Mouse (Mus musculus): ENCODE data around the gene Zfp473.
"Not testable (repeated sequence)": the region's sequence is repeated elsewhere in the genome, so short reads cannot be mapped to it uniquely, and the experiment has no call there.

Zfp473 gene

DNA sequence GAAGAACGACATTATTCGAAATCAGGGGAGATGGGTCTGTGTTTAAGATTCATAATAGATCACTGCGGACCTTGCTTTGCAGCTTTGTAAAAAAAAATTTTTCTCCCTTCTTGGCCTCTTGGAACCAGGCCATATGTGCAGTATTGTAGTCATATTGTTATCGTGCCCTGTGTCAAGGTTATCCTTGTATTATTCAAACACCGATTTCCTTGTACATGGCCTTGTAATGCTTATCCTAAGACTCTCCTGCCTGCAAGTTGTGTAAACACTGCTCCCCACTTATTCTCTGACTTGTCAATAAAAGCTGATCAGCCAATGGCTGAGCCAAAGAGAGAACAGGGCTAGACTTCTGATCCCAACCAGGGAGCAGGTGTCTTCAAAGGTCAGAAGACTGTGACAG, 28.8 kb downstream of the Zfp473 start:
- DNase-seq (ENCODE audit: low spot score in 2 of 2), result no peak

DNA sequence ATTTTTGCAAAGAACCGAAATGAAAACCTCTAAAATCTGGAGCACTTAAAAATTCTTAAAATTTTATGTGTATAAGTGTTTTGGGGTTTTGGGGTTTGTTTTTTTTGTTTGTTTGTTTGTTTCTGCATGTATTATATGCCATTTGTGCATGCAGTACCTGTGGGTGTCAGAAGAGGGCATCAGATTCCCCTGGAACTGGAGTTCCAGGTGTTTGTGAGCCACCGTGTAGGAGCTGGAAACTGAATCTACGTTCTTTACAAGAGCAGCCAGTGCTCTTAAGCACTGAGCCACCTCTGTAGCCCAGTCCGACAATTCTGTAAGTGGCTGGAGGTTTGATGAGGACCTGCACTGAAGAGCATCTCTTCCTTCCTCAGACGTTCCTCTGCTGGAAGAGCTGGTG, 41.0 kb downstream of the Zfp473 start:
- no peak for DNase-seq (ENCODE audit: low spot score in 2 of 2)

DNA sequence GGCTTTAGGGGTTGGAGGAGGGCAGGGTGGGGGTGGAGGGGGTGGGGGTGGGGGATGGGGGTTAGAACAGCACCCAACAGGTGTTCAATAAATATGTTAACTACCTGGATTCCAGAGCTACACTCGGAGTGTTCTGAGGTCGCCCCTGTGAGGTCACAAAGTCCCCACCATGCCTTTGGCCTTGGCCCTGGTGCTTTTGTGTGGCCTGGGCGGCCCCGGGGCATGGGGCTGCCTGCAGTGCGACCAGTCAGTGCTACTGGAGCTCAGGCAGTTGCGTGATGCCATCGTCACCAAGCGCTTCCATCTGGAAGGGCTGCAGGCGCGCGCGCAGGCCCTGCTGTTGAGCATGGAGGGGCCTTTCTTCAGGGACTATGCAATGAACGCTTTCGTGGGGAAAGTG, 42.3 kb downstream of the Zfp473 start, which contains the start of gene Izumo2:
TSS of gene Izumo2 (plus strand) at position 169 of the 400 bp plus-strand sequence.
- no peak for DNase-seq (ENCODE audit: low spot score in 2 of 2)

DNA sequence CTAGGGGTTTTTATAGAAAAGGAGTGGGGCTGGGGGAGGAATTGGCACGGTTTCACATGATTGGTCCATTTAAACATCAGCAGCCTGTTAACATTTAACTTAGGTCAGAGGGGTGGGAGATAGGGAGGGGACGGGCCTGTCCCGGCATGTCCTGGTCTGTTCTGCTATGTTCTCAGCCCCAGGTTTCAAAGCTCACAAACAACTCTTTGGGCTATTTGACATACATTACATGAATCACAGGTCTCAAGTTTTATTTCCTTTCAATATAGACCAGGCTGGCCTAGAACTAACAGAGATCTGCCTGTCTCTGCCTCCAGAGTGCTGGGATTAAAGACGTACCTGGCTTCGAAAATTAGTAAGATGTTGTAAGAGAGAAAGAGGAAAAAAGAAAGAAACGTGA, 42.8 kb downstream of the Zfp473 start:
- not testable (repeated sequence) for DNase-seq (ENCODE audit: low spot score in 2 of 2)

DNA sequence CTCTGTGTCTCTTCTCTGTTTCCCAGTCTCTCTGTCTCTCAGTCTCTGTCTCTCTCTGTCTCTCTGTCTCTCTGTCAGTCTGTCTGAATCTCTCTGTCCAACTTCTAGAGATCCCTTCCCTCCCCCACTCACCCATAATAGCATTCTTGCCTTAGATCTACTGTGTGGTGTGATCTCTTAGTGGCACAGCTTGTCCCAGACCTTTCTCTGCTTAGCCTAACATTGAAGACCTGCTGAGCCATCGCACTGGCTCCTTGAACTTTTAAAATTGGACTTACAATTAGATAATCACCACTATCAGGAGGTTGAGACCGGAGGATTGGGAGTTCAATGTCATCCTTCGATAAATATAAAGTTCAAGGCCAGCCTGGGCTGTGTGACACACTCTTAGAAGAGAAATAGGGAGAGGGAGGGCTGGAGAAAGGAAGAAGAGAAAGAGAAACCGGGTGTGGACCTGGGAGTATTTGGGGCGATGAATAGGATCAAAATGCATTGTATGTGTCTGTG, 43.6 kb downstream of the Zfp473 start:
- DNase-seq (ENCODE audit: low spot score in 2 of 2), result no peak

DNA sequence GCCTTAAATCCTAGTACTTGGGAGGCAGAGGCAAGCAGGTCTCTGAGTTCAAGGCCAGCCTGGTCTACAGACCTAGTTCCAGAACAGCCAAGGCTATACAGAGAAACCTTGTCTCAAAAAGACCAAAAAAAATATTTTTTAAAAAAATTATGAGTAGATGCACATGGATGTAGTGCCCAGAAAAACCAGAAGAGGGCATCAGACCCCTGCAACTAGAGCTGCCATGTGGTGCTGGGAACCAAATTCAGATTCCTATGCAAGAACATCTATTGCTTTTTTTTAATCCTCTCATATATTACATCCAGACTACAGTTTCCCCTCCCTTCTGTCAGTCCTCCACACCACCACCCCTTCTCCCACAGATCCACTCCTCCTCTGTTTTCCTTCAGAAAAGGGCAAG, 44.5 kb downstream of the Zfp473 start:
- DNase-seq (ENCODE audit: low spot score in 2 of 2), result no peak

DNA sequence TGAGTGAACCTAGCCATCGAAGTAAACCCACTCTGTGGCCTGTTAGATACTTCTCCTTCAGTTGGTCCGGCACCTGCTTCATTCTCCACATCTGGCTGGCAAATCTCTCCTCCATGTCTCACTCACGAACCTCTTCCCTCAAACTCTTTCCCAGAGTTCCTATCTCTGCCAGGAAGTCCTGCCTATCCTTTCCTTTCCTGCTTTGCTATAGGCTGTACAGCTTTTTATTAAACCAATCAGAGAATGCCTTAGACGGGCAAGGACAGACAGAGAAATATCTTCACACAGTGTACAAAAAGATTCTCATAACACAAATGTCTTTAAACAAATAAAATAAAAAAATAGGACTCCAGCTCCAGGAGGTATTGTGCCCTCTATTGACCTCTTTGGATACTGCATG, 45.8 kb downstream of the Zfp473 start:
- no peak for DNase-seq (ENCODE audit: low spot score in 2 of 2)

DNA sequence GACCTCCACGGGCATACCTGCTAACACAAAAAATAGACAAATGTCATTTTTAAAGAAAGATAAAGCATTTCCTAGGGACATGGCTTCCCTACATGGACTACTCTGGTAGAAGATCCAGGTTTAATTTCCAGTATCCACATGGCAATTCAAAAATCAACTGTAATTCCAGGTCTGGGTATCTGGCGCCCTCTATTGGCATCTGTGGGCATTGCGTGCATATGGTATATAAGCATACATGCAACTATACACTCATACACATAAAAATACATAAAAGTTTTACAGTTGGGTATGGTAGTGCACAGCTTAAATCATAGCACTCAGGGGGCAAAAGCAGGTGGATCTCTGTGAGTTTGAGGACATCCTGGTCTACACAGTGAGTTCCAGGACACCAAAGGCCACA, 46.5 kb downstream of the Zfp473 start:
- no peak for DNase-seq (ENCODE audit: low spot score in 2 of 2)

DNA sequence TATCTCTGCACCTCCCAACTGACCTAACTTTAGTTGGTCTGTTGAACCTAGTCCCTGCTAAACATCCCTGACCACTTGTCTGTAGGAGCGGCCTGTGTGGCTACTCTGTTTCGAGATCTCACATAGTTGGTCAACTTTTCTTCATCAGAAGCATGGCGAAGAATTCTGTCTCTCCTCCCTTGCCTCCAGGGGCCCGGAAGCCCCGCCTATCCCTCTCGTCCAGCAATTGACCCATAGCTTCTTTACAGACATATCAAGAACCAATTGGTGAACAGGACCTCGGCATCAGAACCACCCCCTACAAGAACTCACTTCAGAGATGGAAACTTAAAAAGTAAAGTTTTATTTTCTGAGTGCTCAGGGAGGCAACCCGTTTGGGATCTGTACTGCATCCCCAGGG, 47.9 kb downstream of the Zfp473 start:
- DNase-seq (ENCODE audit: low spot score in 2 of 2), result no peak

DNA sequence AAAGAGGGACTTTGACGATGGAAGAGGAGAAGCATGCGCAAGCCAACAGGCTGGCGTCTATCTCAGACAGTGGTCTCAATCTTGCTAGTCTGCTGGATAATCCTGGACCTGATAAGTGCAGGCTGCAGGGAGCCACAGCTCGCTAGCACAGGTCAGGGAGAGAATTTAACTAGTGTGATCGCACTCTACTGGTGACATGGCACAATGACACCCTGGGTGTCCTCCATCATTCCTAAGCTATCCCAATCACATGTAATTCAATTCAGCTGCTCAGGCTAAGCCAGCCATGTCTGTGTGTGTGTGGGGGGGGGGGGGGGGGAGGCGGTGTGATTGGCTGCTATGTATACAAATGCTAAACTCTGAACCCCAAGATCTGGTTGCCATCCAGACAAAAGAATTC, 48.9 kb downstream of the Zfp473 start:
- DNase-seq (ENCODE audit: low spot score in 2 of 2), result no peak

DNA sequence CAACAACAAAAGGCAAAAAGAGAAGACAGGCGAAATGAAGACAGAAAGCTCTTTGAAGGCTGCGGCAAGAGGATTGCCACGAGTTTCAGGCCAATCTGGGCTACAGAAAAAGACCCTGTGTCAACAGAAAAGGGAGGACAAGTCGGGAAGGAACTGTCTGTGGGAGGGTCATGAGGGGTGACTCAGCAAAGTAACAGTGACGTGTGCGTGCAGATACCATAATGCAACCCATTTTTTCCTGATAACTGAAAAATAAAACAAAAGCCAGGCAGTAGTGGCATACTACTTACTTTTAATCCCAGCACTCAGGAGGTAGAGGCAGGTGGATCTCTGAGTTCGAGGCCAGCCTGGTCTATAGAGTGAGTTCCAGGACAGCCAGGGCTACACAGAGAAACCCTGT, 52.9 kb downstream of the Zfp473 start:
- no peak for DNase-seq (ENCODE audit: low spot score in 2 of 2)

DNA sequence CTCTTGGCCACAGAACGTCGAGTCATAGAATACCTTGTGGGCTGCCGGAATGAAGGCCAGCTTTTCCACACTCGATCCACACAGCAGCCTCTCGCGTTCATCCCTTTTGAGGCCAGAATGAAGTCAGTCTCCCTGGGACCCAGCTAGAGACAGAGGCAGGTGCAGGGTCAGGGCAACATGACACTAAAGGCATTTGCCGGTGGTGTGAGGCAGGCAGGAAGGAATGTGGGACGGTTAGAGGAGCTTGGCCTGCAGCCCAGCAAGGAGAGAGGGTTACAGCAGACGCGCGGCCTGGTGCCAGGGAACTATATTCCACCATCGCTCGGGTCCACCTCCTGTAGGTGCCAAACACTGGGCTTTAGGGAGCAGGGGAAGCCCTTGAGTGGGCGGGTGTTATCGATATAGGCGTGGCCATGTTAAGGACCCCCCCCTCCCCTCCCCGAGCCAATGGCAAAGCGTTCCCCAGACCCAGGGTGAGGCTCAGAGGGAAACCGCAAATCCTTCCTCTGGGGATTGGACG, 53.6 kb downstream of the Zfp473 start:
- DNase-seq (ENCODE audit: low spot score in 2 of 2), result no peak

DNA sequence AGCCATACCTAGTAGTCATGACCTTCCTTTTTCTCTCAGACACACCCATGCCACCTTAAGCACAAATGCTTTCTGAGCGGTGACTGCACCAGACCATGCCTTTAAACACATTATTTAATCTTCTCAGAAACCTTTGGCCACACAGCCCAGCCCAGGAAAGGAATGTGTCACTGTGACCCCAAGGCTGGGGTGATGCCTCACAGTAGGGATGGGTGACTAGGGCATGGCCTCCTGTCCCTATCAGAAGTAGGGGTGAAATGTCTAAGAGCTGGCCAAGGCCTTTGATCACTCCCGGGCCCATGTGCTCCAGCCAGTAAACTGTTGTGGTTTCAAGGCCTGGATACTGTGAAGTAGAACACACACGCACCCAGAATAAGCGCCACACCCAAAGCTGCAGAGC, 55.6 kb downstream of the Zfp473 start:
- no peak for DNase-seq (ENCODE audit: low spot score in 2 of 2)

DNA sequence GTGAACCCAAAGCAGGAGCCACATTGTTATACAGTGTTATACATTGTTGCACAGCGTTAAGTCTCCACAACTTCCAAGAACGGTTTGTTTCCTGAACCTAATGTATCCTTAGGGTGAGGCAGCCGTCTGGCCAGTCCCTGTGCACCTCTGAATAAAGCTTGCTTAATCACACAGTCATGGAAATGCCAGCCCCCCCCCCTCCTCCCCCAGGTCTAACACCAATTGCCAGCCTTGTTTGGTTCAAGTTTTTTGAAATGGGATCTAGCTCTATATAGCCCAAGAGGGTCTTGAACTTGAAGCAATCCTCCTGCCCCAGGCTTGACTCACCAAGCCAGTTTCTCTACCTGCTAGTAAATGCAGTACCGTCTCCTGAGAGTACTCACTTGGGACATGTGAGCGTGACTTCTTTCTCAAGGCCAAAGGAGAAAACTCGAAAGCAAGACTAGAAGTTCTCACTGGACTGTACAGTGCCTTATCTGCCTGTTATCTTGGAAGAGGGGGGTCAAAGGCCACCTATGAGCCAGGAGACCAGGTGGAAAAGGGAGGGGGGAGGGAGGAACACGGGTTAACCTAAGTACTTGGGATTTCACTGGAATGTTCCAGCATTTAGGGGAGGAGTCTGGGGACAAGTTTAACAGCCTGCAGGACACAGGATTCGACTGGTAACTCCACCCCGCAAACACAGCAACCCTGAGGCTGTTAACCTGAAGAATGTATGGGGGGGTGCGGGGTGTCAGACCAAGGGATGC, 57.2 kb downstream of the Zfp473 start:
- no peak for DNase-seq (ENCODE audit: low spot score in 2 of 2)

DNA sequence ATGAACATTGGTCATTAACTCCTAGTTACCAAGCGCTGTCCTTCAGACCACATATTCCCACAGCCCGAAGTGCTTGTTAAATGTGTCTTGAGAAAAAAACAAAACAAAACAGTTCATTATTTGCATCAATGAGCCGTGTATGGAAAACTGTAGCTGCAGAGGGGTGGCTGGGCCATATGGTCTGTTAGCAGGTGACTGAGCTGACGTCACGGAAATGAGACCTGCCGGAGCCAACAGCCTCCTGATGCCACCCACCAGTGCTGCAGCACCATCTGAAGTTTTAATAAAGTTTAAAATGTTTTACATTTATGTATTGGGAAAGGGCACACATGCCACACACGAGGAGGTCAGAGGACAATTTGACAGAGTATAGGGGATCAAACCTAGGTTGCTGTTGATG, 61.5 kb downstream of the Zfp473 start:
- no peak for DNase-seq (ENCODE audit: low spot score in 2 of 2)

DNA sequence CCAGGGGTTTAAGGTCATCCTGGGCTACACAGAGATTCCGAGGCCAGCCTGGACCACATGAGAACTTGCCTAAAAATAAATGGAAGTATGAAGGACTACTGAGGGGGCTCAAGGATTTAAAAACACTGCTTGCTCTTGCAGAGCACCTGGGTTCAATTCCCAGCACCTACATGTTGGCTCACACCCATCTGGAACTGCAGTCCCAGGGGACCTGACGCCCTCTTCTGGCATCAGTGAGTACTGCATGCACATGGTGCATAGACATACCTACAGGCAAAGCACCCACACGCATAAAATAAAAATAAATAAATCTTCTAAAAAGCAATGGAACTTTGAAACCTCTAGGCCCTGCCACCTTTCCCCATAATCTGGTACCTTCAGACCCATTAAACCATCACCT, 62.0 kb downstream of the Zfp473 start:
- no peak for DNase-seq (ENCODE audit: low spot score in 2 of 2)

DNA sequence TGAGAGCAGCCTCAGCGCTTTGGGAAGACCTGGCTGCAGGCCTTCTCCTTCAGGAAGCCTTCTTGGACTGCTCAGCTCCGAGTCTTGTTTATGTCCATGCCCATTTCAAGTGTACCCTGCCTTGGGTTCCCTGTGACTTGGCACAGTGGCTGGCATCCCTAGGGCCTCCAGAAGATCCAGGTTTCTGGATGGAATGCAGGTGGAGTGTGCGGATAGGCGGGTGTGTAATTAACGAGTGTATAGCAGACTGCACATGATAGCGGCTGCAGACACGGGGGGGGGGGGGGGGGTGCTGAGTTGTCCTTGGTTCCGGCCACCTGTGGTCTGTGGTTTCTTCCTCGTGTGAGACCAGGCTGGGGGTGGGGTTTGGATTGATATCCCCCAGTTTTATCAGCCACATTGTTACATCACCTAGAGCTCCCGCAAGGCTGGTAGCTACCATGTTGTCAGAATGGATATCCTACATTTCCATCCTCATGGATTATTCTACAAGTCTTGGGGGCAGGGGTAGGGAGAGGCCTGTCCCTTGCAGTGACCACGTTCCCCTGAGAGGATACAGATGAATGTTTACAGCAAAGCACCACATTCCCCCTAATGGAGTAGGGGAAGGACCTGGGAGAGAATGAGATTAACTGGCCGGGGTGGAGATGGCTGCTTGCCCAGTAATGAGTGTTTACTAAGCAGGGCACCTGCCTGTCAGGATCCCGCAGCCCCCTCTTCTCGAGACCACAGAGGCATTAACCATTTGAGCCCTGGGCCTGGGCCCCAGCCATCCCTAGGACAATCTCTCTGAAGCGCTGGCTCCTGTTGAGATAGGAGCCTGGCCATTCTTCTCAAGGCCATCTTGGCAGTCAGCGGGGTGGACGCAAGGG, 65.1 kb downstream of the Zfp473 start:
- DNase-seq (ENCODE audit: low spot score in 2 of 2), result no peak

DNA sequence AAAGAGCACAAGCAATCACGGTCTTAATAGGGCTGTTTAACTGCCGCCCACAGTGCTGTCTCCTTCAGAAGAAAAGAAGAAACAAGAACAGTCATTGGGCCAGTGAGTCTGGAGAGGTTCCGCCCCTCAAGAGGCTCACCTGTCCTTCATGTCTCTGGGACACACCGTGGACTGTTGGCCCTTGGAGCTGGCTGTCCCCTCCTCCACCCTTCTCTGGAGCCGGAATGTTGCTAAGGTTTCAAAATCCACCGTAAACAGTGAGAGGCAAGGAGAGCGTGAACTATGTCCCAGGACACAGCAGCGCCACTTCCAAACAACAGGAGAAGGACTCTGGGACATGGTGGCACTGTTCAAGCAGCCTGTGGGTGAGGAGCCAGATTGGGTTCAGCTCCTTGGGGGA, 67.2 kb downstream of the Zfp473 start:
- DNase-seq (ENCODE audit: low spot score in 2 of 2), result no peak

Data from right cerebral cortex, postnatal 36 days (tissue).